Mouse (Mus musculus) embryo, embryonic 10.5 days (tissue): ENCODE measurements around the gene Ptprj.
"Not testable (repeated sequence)": the region's sequence is repeated elsewhere in the genome, so short reads cannot be mapped to it uniquely, and the experiment has no call there.

Experiments
- DNase-seq: peaks from one replicate; pipeline ENCODE4 v3.0.0-alpha.2; 2015; ENCODE audit warnings: low spot score

The Ptprj gene

DNA sequence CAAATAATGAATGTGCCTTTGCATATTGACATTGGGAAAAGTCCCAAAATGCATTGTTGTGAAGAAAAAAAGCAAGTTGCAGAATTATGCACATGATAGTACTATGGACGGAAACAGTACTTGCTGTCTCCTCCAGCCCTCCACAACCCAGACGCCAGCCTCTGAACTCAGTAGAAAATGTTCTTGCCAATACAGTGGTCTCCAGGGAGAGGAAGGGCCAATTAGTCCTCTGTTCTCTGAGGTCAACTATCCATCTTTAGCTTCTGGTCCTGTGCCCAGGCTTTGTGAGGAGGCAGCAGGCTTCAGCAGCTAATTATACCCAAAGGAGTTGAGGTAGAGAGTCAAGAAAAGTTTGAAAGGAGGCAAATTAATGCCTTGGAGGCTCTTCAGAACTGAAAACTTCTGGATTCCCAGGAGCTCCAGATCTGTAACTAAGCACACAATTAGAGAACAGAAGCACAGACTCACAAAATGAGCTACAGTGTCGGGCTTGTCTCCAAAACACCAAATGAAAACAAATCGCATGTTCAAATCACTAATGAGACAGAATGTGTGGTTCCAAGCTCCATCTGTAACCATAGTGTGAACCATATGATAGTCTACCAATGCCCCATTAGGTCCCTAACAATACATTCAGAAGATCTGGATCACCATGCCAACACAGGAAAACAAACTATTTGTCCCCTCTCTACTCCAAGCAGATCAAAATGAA, 166.2 kb downstream of the Ptprj start:
- DNase-seq: not testable (repeated sequence)

DNA sequence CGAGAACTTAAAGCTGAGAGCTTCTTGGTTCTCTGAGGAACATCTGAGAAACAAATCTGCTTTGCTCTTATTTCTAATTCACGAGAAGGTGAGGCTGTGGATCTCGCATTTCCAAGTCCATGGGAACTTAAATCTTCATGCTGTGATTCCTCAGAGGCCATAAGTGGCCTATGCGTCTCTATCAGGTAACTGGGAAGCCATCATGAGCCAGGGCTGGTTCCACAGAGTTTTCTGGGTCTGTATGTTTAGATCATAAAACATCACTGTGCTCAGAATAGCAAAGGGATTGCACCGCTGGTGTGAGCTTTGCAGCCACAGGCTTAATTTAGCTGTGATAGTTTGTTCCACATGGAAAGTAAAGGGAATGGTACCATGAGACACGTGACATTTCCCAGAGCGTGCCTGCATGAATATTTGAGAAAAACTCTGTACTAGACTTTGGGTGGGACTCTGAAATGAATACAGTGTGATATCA, 181.8 kb downstream of the Ptprj start, which contains the start of gene Olfr1274-ps:
Gene Olfr1274-ps, plus strand, starts transcription at position 51 of the 475 bp plus-strand sequence.
- not testable (repeated sequence) for DNase-seq
